Mouse (Mus musculus) retina, postnatal 1 day (tissue): ENCODE results near the gene Zfp646.

Source experiments
- DNase-seq: peaks from one replicate; pipeline ENCODE4 v3.0.0-alpha.2; 2012

Zfp646 gene

DNA sequence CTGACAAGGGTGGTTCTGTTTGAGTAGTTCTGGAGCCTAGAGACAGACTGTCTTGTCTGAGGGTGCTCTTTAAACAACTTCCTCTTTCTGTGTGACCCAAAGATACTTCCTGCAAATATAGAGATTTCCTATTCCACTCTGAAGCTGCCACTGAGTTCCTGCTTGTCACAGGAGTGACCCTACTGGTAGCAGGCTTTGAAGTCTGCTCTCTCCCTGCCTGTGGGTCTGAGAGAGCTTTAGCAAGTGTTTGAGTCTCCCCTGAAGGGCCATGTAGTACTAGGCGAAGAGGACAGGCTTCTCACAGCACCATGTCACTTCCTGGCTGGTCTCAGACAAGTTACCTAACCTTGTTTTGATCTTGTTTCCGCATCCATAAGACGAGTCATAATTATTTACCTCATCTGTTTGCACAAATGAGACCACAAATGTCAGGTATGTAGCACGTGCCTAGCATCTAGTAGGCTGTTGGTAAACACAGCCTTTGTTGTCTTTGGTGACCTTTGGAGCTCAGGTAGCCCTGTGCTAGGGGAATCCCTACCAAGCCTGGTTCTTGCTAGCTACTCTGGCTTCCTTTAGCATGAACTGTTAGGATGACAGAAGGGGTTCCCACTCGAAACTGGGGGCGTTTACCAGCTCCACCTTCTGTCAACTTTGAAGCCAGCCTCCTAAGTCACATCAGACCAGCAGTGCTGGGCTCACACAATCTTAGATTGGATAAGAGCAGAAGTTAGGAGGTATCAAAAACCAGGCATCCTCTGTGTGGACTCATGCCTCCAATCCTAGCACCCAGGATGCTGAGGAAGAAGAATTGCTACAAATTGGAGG is 46.6 kb downstream of the Zfp646 start:
- DNase-seq: no peak

DNA sequence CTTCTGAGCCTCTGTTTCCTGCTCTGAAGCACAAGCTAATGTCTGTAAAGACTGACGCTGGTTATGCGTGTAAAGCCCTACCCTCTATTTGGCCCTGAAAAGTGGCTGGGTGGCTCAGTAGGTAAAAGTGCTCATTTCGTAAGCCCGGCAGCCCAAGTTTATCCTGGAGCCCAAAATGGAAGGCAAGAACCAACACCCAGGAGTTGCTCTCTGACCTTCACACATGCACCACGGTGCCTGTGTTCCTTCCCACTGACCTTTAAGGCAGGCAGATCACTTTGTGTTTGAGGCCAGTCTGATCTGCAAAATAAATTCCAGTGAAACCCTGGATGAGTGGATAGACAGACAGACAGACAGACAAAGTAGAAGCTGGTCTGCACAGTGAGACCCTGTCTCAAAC is 47.7 kb downstream of the Zfp646 start:
- DNase-seq: no peak

DNA sequence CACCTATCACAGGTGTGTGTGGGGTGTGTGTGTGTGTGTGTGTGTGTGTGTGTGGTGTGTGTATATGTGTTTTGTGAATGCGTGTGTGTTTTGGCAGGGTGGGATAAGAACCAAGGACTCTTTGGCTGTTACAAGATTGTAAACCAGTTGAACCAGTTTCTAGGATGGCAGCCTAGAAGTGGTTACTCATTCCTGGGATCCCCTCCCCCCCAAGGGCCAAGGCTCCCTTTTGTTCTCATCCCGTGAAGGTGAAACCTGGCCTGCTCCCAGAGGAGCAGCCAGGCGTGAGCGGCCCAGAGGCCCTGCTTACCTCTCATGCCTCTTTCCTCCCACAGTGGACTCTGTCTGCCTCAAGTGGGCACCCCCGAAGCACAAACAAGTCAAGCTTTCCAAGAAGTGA is 49.2 kb downstream of the Zfp646 start:
- no peak for DNase-seq

DNA sequence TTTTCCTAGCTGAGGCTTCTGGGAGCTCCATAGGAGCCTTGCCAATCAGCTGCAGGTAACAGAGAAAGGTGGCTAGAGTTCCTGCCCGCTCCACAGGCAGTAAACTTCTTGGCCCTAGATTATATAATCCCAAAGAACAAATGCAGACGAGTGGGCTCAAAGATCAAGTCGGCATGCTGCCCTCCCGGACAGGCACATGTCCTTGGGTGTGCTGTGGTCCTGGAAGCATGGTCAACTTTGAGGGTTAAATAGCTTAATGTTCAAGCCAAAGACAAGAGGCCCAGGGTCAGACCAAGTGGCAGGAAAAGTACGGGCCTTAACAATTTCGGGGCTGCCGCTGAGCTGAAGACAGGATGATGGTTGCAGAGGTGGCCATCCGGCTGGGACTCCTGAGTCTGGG is 50.0 kb downstream of the Zfp646 start:
- no peak for DNase-seq

DNA sequence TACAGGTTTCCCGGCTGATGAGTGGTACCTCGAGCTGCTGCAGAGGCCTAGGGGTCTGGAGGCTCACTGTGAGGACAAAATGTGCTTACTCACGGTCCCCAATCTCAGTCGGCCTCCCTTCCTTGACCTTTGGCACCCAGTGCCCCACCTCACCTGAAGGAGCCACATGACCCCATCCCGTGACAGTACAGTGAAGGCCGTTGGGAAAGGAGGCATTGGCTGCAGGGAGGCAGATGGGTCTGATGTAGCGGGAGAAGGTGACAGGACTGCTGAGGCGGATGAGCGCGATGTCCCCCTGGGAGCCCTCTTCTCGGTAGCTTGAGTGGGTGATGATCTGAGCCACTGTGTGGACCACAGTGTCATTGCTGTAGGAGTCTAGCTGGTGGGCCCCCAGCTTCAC is 50.8 kb downstream of the Zfp646 start:
- no peak for DNase-seq

- DNase-seq: no peak
Observed at GRCm38 (mm10) chr7:127927726-127928125, 51.7 kb downstream of the Zfp646 start.

- DNase-seq: no peak
Observed at GRCm38 (mm10) chr7:127928596-127928995, 52.6 kb downstream of the Zfp646 start.

DNA sequence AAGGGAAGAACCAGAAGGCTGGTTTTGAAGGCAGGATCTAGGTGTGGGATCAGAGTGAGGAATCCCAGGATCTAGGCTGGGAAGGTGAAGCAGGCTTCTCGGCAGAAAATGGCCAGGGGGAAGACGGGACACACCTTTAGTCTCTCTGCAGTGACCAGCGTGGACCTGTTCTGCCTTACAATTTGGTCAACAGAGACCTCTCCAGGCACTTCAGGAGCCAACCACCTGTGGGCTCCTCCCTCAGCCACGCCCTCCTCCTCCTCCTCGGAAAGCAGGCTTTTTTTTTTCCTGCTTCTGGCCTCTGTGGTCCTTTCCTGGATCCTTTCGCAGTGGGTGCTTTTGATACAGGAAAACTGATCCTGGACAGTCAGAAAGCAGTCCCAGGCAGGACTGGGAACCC is 53.9 kb downstream of the Zfp646 start, which contains the start of gene Prss8:
Prss8 (minus strand) TSS at position 182 of the 400 bp plus-strand sequence.
- no peak for DNase-seq

DNA sequence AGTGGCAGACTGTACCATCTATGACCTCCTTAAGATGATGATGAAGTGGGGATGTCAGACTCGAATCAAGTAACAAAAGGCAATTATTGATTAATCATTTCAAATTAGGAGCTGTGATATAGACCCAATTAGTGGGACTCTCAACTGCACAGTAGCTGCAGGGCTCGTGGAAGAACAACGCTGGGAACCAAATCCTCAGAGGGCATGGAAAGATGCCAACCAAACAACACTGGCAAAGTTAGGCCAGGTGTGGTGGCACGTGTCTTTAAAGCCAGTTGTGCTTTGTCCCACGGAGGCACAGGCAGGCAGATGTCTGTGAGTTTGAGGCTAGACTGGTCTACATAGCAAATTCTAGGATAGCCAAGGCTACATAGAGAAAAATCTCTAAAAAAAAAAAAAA is 54.6 kb downstream of the Zfp646 start:
- no peak for DNase-seq

DNA sequence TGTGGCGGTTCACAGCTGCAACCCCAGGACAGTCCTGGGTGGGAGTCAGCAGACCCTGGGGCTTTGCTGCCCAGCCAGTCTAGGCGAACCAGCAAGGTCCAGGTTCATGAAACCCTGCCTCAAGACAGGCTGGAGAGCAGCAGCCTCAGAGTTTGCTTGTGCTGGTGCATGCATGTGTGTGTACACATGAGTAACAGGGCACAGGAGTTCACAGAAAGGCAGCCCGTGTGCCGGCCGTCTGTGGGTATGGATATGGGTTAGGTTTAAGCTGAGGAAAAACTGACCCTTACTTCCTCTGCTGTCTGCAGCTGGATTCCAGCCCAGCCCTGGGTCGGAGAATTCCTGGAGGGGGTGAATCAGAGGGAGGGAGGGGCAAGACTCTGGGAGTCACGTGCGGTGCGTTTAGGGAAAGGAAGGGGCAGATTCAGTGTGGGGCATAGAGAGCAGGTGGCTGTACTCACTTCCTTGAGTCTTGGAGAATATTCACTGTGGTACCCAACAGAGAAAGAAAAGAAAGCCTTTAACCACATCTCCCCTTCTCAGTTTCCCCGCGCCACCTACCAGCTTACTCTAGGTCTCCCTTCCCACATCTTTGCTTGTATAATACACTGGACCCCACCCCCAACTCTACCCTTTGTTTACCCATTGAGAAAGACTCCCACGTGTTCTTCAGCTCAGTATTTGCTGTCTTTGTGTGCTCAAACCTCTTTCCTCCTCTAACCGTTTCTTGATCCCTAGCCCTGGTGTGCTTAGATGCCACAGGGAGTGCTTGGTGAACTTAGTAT is 55.5 kb downstream of the Zfp646 start:
- no peak for DNase-seq

- DNase-seq: no peak
Observed at GRCm38 (mm10) chr7:127932273-127933031, 56.4 kb downstream of the Zfp646 start.

DNA sequence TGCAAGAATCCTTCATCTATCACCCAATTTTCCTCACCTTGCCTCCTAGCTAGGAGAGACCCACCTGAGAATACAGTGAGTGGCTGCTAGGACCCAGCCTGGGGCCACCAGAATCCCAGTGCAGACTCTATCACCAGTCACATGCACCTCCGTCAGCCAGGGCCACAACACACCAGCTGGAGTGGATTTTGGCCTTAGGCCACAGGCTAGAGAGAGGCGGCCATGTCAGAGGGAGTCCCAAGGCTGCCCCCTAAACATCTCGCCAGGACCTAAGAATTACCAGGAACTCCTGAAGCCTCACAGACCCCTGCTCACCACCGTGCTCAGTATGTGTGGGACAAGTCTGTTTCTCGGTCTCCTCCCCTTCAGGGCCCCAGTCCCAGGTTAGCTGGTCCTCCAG is 58.1 kb downstream of the Zfp646 start:
- DNase-seq: no peak

GRCm38 (mm10) chr7:127935028-127935722 is 59.2 kb downstream of the Zfp646 start:
- peak; percentile 97 for DNase-seq
